Mouse (Mus musculus): ENCODE measurements around the gene Tha1. TPM values are rescaled to one million over a fixed set of nuclear protein-coding genes. Genes with fewer than 3 reads are reported as not detected.

Gene Tha1
- polyA plus RNA-seq, 1 experiment from 2014 or later = 2.5 TPM

GRCm38 (mm10) chr11:117858392-117858791, 14.9 kb downstream of the Tha1 start:
- Histone ChIP-seq H3K4me1 (replicated peaks; ENCODE audit: control insufficient read depth, insufficient read depth, low read length) (no peaks in the 10 kb centered on the region), H3K27ac (no peak overlapping the region), H3K36me3 (replicated peaks; ENCODE audit: control insufficient read depth, insufficient read depth) (0 out of 2 replicates have a peak, but pooled peaks cover 4% of the 10 kb centered on the region), H3K4me2 (replicated peaks) (no peak overlapping the region), H3K9ac (no peak overlapping the region), H3K9me3 (ENCODE audit: control insufficient read depth, low read length) (no peaks in the 10 kb centered on the region), H3K4me3 (replicated peaks; ENCODE audit: low read length) (no peak overlapping the region), H3K27me3 (ENCODE audit: control insufficient read depth, insufficient read depth, low read length) (peaks cover 15% of the 10 kb centered on the region; the same call in 1 of the 2 replicates)
- 43% methylated on average over 3 of the region's 3 CpGs for WGBS
- DNase-seq (ENCODE audit: low spot score) (no peak), ATAC-seq (ENCODE audit: low FRiP score) (no peak)

GRCm38 (mm10) chr11:117857462-117857861, 15.8 kb downstream of the Tha1 start:
- ATAC-seq (ENCODE audit: low FRiP score) (no peak), DNase-seq (ENCODE audit: low spot score) (no peak)
- Histone ChIP-seq H3K4me3 (replicated peaks; ENCODE audit: low read length) (no peak overlapping the region), H3K9ac (no peak overlapping the region), H3K4me1 (replicated peaks; ENCODE audit: control insufficient read depth, insufficient read depth, low read length) (no peaks in the 10 kb centered on the region), H3K27me3 (ENCODE audit: control insufficient read depth, insufficient read depth, low read length) (peaks cover 15% of the 10 kb centered on the region; the same call in 1 of the 2 replicates), H3K27ac (no peak overlapping the region), H3K4me2 (replicated peaks) (no peak overlapping the region), H3K9me3 (ENCODE audit: control insufficient read depth, low read length) (no peaks in the 10 kb centered on the region), H3K36me3 (replicated peaks; ENCODE audit: control insufficient read depth, insufficient read depth) (0 out of 2 replicates have a peak, but pooled peaks cover 4% of the 10 kb centered on the region)
- WGBS = 96% methylated on average over 10 of the region's 10 CpGs

- no peak for ATAC-seq (ENCODE audit: low FRiP score)
- DNase-seq (ENCODE audit: low spot score) = no peak
- no peaks in the 10 kb centered on the region for H3K4me1 ChIP-seq (replicated peaks; ENCODE audit: control insufficient read depth, insufficient read depth, low read length)
- H3K4me2 ChIP-seq (replicated peaks) = no peak overlapping the region
- no peak overlapping the region for H3K9ac ChIP-seq
- WGBS = 90% methylated on average over 1 of the region's 1 CpGs
- H3K27me3 ChIP-seq (ENCODE audit: control insufficient read depth, insufficient read depth, low read length) = peaks cover 6% of the 10 kb centered on the region; the same call in 1 of the 2 replicates
- H3K4me3 ChIP-seq (replicated peaks; ENCODE audit: low read length) = no peak overlapping the region
- H3K9me3 ChIP-seq (ENCODE audit: control insufficient read depth, low read length) = no peaks in the 10 kb centered on the region
- H3K27ac ChIP-seq = no peak overlapping the region
- 0 out of 2 replicates have a peak, but pooled peaks cover 4% of the 10 kb centered on the region for H3K36me3 ChIP-seq (replicated peaks; ENCODE audit: control insufficient read depth, insufficient read depth)
Observed at GRCm38 (mm10) chr11:117855975-117856374, 17.3 kb downstream of the Tha1 start.

- DNase-seq (ENCODE audit: low spot score) (no peak), ATAC-seq (ENCODE audit: low FRiP score) (no peak)
- H3K36me3 ChIP-seq (replicated peaks; ENCODE audit: control insufficient read depth, insufficient read depth) = 0 out of 2 replicates have a peak, but pooled peaks cover 4% of the 10 kb centered on the region
- no peaks in the 10 kb centered on the region for H3K9me3 ChIP-seq (ENCODE audit: control insufficient read depth, low read length)
- no peak overlapping the region for H3K9ac ChIP-seq
- no peak overlapping the region for H3K27ac ChIP-seq
- H3K4me3 ChIP-seq (replicated peaks; ENCODE audit: low read length) = no peak overlapping the region
- no peaks in the 10 kb centered on the region for H3K4me1 ChIP-seq (replicated peaks; ENCODE audit: control insufficient read depth, insufficient read depth, low read length)
- WGBS = 98% methylated on average over 5 of the region's 5 CpGs
- no peak overlapping the region for H3K4me2 ChIP-seq (replicated peaks)
- peaks cover under 1% of the 10 kb centered on the region; the same call in 1 of the 2 replicates for H3K27me3 ChIP-seq (ENCODE audit: control insufficient read depth, insufficient read depth, low read length)
Observed at GRCm38 (mm10) chr11:117855360-117855759, 17.9 kb downstream of the Tha1 start.

- Histone ChIP-seq H3K4me2 (replicated peaks) (no peak overlapping the region), H3K36me3 (replicated peaks; ENCODE audit: control insufficient read depth, insufficient read depth) (0 out of 2 replicates have a peak, but pooled peaks cover 4% of the 10 kb centered on the region), H3K9me3 (ENCODE audit: control insufficient read depth, low read length) (no peaks in the 10 kb centered on the region), H3K4me1 (replicated peaks; ENCODE audit: control insufficient read depth, insufficient read depth, low read length) (peaks cover 6% of the 10 kb centered on the region; the same call in 1 of the 2 replicates), H3K27me3 (ENCODE audit: control insufficient read depth, insufficient read depth, low read length) (no peaks in the 10 kb centered on the region), H3K9ac (no peak overlapping the region), H3K4me3 (replicated peaks; ENCODE audit: low read length) (no peak overlapping the region), H3K27ac (no peak overlapping the region)
- no peak for DNase-seq (ENCODE audit: low spot score)
- WGBS = 94% methylated on average over 9 of the region's 9 CpGs
- no peak for ATAC-seq (ENCODE audit: low FRiP score)
Observed at GRCm38 (mm10) chr11:117854241-117854640, 19.0 kb downstream of the Tha1 start.

- no peaks in the 10 kb centered on the region for H3K9me3 ChIP-seq (ENCODE audit: control insufficient read depth, low read length)
- H3K27ac ChIP-seq = no peak overlapping the region
- no peaks in the 10 kb centered on the region for H3K27me3 ChIP-seq (ENCODE audit: control insufficient read depth, insufficient read depth, low read length)
- H3K4me3 ChIP-seq (replicated peaks; ENCODE audit: low read length) = no peak overlapping the region
- WGBS = 95% methylated on average over 3 of the region's 3 CpGs
- H3K9ac ChIP-seq = no peak overlapping the region
- H3K4me1 ChIP-seq (replicated peaks; ENCODE audit: control insufficient read depth, insufficient read depth, low read length) = peaks cover 13% of the 10 kb centered on the region
- DNase-seq (ENCODE audit: low spot score) = no peak
- no peak overlapping the region for H3K4me2 ChIP-seq (replicated peaks)
- no peak for ATAC-seq (ENCODE audit: low FRiP score)
- H3K36me3 ChIP-seq (replicated peaks; ENCODE audit: control insufficient read depth, insufficient read depth) = 0 out of 2 replicates have a peak, but pooled peaks cover 4% of the 10 kb centered on the region
Observed at GRCm38 (mm10) chr11:117852875-117853274, 20.4 kb downstream of the Tha1 start.

GRCm38 (mm10) chr11:117848985-117849671, 24.2 kb downstream of the Tha1 start, which contains the start of gene Birc5:
Birc5 (plus strand) TSS chr11:117849251.
- H3K9ac ChIP-seq = peak within 1 kb of the TSS; percentile 93
- peak within 1 kb of the TSS; percentile 96 for H3K4me2 ChIP-seq (replicated peaks)
- peak within 1 kb of the TSS; percentile 64 for H3K4me3 ChIP-seq (replicated peaks; ENCODE audit: low read length)
- H3K9me3 ChIP-seq (ENCODE audit: control insufficient read depth, low read length) = no peaks in the 10 kb centered on the region
- H3K4me1 ChIP-seq (replicated peaks; ENCODE audit: control insufficient read depth, insufficient read depth, low read length) = peaks cover 15% of the 10 kb centered on the region
- peak; percentile 94 for ATAC-seq (ENCODE audit: low FRiP score)
- WGBS = 1% methylated on average over 51 of the region's 51 CpGs
- no peaks in the 10 kb centered on the region for H3K27me3 ChIP-seq (ENCODE audit: control insufficient read depth, insufficient read depth, low read length)
- H3K36me3 ChIP-seq (replicated peaks; ENCODE audit: control insufficient read depth, insufficient read depth) = no peaks in the 10 kb centered on the region
- peak; percentile 98 for DNase-seq (ENCODE audit: low spot score)
- peak within 1 kb of the TSS; percentile 98 for H3K27ac ChIP-seq

- Histone ChIP-seq H3K4me1 (replicated peaks; ENCODE audit: control insufficient read depth, insufficient read depth, low read length) (peaks cover 15% of the 10 kb centered on the region), H3K9me3 (ENCODE audit: control insufficient read depth, low read length) (no peaks in the 10 kb centered on the region), H3K27ac (peak overlapping the region; percentile 98), H3K9ac (peak overlapping the region; percentile 93), H3K4me3 (replicated peaks; ENCODE audit: low read length) (peak overlapping the region; percentile 64), H3K36me3 (replicated peaks; ENCODE audit: control insufficient read depth, insufficient read depth) (no peaks in the 10 kb centered on the region), H3K4me2 (replicated peaks) (peak overlapping the region; percentile 96), H3K27me3 (ENCODE audit: control insufficient read depth, insufficient read depth, low read length) (no peaks in the 10 kb centered on the region)
- WGBS = 12% methylated on average over 19 of the region's 19 CpGs
- DNase-seq (ENCODE audit: low spot score) (peak; percentile 37), ATAC-seq (ENCODE audit: low FRiP score) (peak; percentile 84)
Observed at GRCm38 (mm10) chr11:117848271-117848984, 24.9 kb downstream of the Tha1 start.

GRCm38 (mm10) chr11:117847593-117848215, 25.6 kb downstream of the Tha1 start:
- WGBS = 87% methylated on average over 7 of the region's 7 CpGs
- Histone ChIP-seq H3K36me3 (replicated peaks; ENCODE audit: control insufficient read depth, insufficient read depth) (no peaks in the 10 kb centered on the region), H3K9me3 (ENCODE audit: control insufficient read depth, low read length) (no peaks in the 10 kb centered on the region), H3K4me1 (replicated peaks; ENCODE audit: control insufficient read depth, insufficient read depth, low read length) (peaks cover 15% of the 10 kb centered on the region), H3K27me3 (ENCODE audit: control insufficient read depth, insufficient read depth, low read length) (no peaks in the 10 kb centered on the region), H3K4me3 (replicated peaks; ENCODE audit: low read length) (peak overlapping the region; percentile 64), H3K9ac (peak overlapping the region; percentile 93), H3K27ac (peak overlapping the region; percentile 98), H3K4me2 (replicated peaks) (peak overlapping the region; percentile 96)
- ATAC-seq (ENCODE audit: low FRiP score) (no peak), DNase-seq (ENCODE audit: low spot score) (no peak)
